Mouse (Mus musculus) kidney, adult 2 months (tissue): ENCODE results near the gene Gm21680.
"Not testable (repeated sequence)": the region's sequence is repeated elsewhere in the genome, so short reads cannot be mapped to it uniquely, and the experiment has no call there.

Experiments
- CTCF ChIP-seq: fragments of 200-500 bp; conservative IDR thresholded peaks from 2 replicates; pipeline ENCODE4 v1.5.1; 2011; ENCODE audit warnings: low read depth, mild to moderate bottlenecking, control low read depth, low read length, moderate library complexity, mixed read lengths; ENCODE audit not compliant: insufficient read depth, insufficient read length
- POLR2A ChIP-seq: fragments of 200-500 bp; IDR thresholded peaks from one replicate; pipeline ENCODE4 v1.6.1; 2011; ENCODE audit warnings: low read depth, low read length, control low read depth

DNA sequence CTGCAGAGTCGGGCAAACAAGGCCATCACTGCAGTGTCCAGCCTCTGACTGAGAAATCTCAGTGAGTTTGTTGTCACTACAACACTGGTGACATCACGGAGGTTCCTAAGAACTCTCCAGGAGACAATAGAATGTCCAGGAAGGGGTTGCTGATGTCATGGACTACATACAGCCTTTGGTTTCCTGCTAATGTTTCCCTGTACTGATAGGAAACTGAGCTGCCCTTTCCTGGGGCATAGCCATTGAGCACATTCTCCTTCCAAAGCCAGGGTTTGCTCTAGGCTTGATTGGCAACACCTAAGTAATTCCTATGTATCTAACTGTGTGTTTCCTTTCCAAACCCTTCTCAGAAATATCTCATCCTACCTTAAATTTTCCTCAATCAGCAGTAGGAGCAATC is at the start of gene Gm21680:
- TF ChIP-seq POLR2A, CTCF: not testable (repeated sequence)
